Mouse (Mus musculus): Measurements from ENCODE around the gene N4bp2.

GRCm38 (mm10) chr5:65776907-65777306, 13.6 kb downstream of the N4bp2 start:
- TF ChIP-seq POLR2A (IDR thresholded peaks at IDR 0.05; ENCODE audit: insufficient read depth, low read depth, low read length) (no peak), CTCF (IDR thresholded peaks at IDR 0.05; ENCODE audit: insufficient read depth, low read depth, low read length) (no peak)

Data from olfactory bulb, adult 2 months (tissue).